Mouse (Mus musculus) effector memory CD4-positive, alpha-beta T cell, adult 7 months (primary cell): ENCODE measurements around the gene Thop1. TPM values are rescaled to one million over a fixed set of nuclear protein-coding genes. Genes with fewer than 3 reads are reported as not detected.

Source experiments
- polyA plus RNA-seq: library from polyadenylated mRNA; unstranded; fragments of 100-300 nt; shearing (Covaris generic); gene quantifications from one replicate; pipeline ENCODE4 v1.2.1, GENCODE M21; 2017

Gene Thop1
- 4.3 TPM for polyA plus RNA-seq

GRCm38 (mm10) chr10:81069836-81070235 lies at the start of gene Thop1:
TSS of gene Thop1 (plus strand) at chr10:81070035.

DNA sequence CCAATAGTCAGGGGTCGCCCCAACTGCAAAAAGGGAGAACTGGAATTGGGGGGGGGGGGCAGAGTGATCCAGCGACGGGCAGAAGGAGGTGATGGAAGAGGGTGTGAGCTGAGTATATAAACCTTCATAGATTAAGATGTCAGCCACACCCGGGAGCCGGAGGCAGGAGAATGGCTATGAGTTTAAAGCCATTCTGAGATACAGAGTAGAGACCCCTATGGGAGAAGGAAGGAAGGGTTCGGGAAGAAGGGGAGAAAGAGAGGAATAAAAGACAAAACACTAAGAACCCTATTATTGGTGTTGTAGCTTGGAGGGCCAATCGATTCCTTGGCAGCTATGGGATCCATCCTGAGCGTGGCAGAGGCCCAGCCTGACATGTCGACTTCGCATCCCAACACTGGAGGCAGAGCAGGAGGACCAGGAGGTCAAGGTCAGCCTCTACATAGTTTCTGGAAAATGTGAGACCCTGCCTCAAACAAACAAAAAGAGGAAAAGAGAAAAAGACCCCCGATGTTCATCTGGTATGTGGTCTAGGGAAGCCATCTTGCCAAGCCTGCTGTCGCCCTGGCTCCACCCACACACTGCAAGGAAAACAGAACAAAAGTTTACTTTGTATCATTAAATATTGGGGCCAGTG lies 44.1 kb upstream of the Thop1 start, which contains the start of gene Diras1:
TSS of gene Diras1 (minus strand) at position 24 of the 637 bp plus-strand sequence.

DNA sequence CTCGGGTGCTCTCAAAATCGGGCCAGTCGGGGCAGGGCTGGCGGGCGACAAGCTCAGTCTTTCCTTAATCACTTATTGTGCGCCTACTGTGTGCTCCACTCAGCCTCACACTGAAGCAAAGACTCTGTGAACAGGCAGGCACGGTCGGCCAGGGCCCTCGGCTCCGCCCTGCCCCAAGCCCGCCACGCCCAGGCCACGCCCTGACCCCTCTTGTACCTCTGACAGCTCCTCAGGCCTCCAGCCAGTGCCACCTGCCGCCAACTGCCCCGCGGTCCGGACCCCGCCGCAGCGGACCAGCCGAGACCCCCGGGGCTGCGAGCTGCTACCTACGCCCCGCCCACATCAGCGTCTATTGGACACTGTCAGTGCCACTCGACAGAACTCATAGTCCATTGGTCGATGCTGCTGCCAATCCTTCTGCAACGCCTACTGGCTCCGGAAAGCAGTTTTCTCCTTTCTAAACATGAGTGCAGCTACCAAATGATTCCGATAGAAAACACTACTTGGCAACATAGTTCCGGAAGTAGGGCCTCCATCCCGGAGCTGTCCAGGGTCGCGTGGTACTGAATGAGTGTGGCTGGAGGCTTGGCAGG lies 32.8 kb upstream of the Thop1 start, which contains the start of gene Slc39a3:
TSS of gene Slc39a3 (minus strand) at position 439 of the 593 bp plus-strand sequence.

DNA sequence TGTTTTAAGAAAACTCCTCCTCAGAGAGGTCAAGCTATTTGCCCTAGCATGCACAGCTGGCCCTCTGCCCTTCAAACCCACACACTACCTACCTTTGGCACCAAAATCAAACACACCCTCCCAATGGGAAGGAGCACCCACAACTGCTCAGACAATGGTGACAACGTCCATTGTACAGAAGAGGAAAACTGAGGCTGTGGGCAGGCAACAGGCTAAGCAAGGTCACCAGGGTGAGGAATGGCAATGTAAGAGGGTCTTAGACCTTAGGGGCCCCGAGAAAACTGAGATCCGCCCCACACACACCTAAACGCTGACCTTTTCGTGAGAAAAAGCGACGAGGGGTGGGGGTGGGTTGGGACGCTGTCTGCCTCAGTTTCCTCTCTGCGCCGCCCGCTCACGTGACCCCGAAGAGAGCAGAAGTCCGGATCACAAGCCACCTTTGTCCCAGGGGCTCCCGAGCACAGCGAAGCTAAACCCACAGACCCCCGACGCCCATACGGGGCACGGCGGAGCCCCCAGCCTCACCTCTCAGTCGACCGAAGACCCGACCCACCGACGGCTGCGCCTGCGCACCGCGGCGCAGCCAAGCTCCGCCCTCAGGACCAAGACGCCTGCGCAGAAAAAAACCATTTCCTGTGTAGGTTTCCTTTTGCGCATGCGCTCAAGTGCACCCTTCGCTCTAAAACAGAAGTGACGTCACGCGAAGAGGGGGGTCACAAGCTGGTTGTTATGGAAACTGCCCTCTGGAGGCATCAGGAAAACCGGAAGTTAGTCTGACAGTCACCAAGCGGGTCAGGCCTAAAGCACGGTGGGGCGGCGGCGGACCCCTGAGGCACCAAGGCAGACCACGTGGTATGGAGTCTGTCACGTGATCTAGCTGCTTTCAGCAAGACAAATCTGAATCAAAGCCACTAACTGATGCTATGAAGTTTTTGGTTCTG lies 10.0 kb upstream of the Thop1 start, which contains the start of gene Sgta:
TSS of gene Sgta (minus strand) at position 579 of the 941 bp plus-strand sequence.

GRCm38 (mm10) chr10:81105565-81106112 lies 35.8 kb downstream of the Thop1 start, which contains the start of gene Map2k2:
TSS of gene Map2k2 (plus strand) at chr10:81105915.

Other genes with a start within 250 kb of the Thop1 start
- gene Oaz1, start 243.4 kb upstream of the Thop1 start, polyA plus RNA-seq, result 2,187 TPM
- 0.11 TPM for gene Lingo3, start 226.0 kb upstream of the Thop1 start, polyA plus RNA-seq
- 76.0 TPM for gene Lsm7, start 214.8 kb upstream of the Thop1 start, polyA plus RNA-seq
- gene Sppl2b, start 214.8 kb upstream of the Thop1 start, polyA plus RNA-seq, result 18.4 TPM
- gene Tmprss9, start 198.2 kb upstream of the Thop1 start, polyA plus RNA-seq, result not detected
- gene Timm13, start 169.1 kb upstream of the Thop1 start, polyA plus RNA-seq, result 151 TPM
- 18.5 TPM for gene Lmnb2, start 151.8 kb upstream of the Thop1 start, polyA plus RNA-seq
- 743 TPM for gene Gadd45b, start 140.0 kb upstream of the Thop1 start, polyA plus RNA-seq
- gene Gng7, start 55.1 kb upstream of the Thop1 start, polyA plus RNA-seq, result 0.55 TPM
- gene Diras1, start 44.4 kb upstream of the Thop1 start, polyA plus RNA-seq, result not detected
- gene Slc39a3, start 32.6 kb upstream of the Thop1 start, polyA plus RNA-seq, result 11.1 TPM
- 65.6 TPM for gene Sgta, start 9.9 kb upstream of the Thop1 start, polyA plus RNA-seq
- gene Creb3l3, start 28.8 kb downstream of the Thop1 start, polyA plus RNA-seq, result not detected
- 139 TPM for gene Map2k2, start 35.9 kb downstream of the Thop1 start, polyA plus RNA-seq
- gene Zbtb7a, start 65.2 kb downstream of the Thop1 start, polyA plus RNA-seq, result 79.6 TPM
- gene Pias4, start 97.9 kb downstream of the Thop1 start, polyA plus RNA-seq, result 35.9 TPM
- 829 TPM for gene Eef2, start 106.6 kb downstream of the Thop1 start, polyA plus RNA-seq
- 82.9 TPM for gene Dapk3, start 113.0 kb downstream of the Thop1 start, polyA plus RNA-seq
- gene 4930442H23Rik, start 113.8 kb downstream of the Thop1 start, polyA plus RNA-seq, result 0.32 TPM
- 0.76 TPM for gene Nmrk2, start 132.0 kb downstream of the Thop1 start, polyA plus RNA-seq
- gene Atcay, start 160.8 kb downstream of the Thop1 start, polyA plus RNA-seq, result 3.1 TPM
- 4.9 TPM for gene Zfr2, start 163.1 kb downstream of the Thop1 start, polyA plus RNA-seq
- 20.1 TPM for gene Matk, start 182.9 kb downstream of the Thop1 start, polyA plus RNA-seq
- 136 TPM for gene Mrpl54, start 196.9 kb downstream of the Thop1 start, polyA plus RNA-seq
- 37.0 TPM for gene Apba3, start 196.9 kb downstream of the Thop1 start, polyA plus RNA-seq
- gene Tjp3, start 221.5 kb downstream of the Thop1 start, polyA plus RNA-seq, result 11.5 TPM
- gene Pip5k1c, start 222.9 kb downstream of the Thop1 start, polyA plus RNA-seq, result 88.8 TPM